Mouse (Mus musculus): ENCODE measurements around the gene Zxdc. TPM values are rescaled to one million over a fixed set of nuclear protein-coding genes. Genes with fewer than 3 reads are reported as not detected.

Gene Zxdc
- polyA plus RNA-seq, 1 experiment from 2014 or later = 6.5 TPM

DNA sequence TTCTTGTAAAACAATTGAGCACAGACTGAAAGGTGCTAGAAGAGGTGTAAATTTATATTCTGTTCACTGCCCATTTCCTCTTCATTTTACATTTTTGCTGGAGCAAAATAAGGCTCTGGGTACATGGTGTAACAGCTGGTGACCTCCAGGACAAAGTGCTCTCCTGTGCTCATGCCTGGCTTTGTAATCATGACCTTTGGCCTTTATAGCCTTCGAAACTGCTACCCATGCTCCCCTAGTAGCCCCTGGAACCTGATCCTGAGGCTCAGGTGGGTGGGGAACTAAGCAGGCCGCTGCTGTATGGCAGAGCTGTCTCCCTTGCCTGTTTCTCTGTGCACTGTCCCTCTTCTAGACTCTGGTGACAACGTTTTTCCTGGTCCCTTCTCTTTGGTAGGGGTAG is 24.7 kb downstream of the Zxdc start:
- 46% methylated on average over 3 of the region's 3 CpGs for WGBS
- no peaks in the 10 kb centered on the region for H3K27me3 ChIP-seq
- ATAC-seq (ENCODE audit: low FRiP score, low read depth) = no peak; the same call in 1 of the 2 replicates
- H3K9ac ChIP-seq = no peak overlapping the region
- peaks cover 45% of the 10 kb centered on the region for H3K36me3 ChIP-seq
- no peaks in the 10 kb centered on the region for H3K9me3 ChIP-seq
- H3K27ac ChIP-seq = no peak overlapping the region
- H3K4me3 ChIP-seq = no peak overlapping the region
- no peak overlapping the region for H3K4me2 ChIP-seq (replicated peaks)
- H3K4me1 ChIP-seq = no peaks in the 10 kb centered on the region

DNA sequence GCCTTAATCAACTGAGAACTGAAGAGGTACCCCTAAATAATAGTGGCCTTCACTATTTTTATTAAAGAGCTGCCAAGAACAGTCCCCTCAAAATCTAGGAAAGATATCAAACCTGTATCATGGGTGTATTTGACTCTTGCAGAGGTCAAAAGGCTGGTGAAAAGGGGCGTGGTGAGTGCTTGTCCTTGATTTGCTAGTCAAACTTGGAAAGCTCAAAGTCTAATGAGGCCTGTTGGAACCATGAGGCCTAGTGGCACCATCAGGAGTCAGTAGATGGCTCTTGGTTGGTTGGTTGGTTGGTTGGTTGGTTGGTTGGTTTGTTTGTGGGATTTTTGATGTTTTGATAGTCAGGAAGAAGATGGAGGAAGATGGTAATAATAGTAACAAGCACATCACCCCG is 26.5 kb downstream of the Zxdc start:
- no peak for ATAC-seq (ENCODE audit: low FRiP score, low read depth)
- Histone ChIP-seq H3K9ac (no peak overlapping the region), H3K4me3 (no peak overlapping the region), H3K4me1 (no peaks in the 10 kb centered on the region), H3K27me3 (no peaks in the 10 kb centered on the region), H3K4me2 (replicated peaks) (no peak overlapping the region), H3K9me3 (no peaks in the 10 kb centered on the region), H3K27ac (no peak overlapping the region), H3K36me3 (peaks cover 39% of the 10 kb centered on the region)
- WGBS = 92% methylated on average over 2 of the region's 2 CpGs

DNA sequence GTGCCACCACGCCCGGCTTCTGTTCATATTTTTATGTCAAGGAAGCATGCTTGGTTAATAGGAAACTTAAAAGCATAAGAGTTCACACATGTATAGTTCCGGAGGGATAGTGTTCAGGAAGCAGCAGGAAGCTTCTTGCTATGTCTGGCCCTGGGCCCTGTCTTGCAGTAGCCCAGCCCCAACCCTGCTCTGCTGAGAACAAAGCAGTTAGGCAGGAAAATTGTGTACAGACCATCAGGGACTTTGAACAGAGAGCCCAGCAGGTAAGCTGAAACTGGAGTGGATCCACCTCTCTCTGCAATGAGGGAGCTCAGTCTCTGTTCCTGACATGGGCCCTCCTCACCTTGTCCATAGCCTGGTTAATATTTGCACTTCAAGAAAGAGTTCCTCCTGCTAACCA is 28.0 kb downstream of the Zxdc start:
- Histone ChIP-seq H3K4me2 (replicated peaks) (no peak overlapping the region), H3K36me3 (peaks cover 39% of the 10 kb centered on the region), H3K27ac (no peak overlapping the region), H3K27me3 (no peaks in the 10 kb centered on the region), H3K4me1 (no peaks in the 10 kb centered on the region), H3K9ac (no peak overlapping the region), H3K4me3 (no peak overlapping the region), H3K9me3 (no peaks in the 10 kb centered on the region)
- WGBS = 91% methylated on average over 3 of the region's 3 CpGs
- ATAC-seq (ENCODE audit: low FRiP score, low read depth) = no peak

DNA sequence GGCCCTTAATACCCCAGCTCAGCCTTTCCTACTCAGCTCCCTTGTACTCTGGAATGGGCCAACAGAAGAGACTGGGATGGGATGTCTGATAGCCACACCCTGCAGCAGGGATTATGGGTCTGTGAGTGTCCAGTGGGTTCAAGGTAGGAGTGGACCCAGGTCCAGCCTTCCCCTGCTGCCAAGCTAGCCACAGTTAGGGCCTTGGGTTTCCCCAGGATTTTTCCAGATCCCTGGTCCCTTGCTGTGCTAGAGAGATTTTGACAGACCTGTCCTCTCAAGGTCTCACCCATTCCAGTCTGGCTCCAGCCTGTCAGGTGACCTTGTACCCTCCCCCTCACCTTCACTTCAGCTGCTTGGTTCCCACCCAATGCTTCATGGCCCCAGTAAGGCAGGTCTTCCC is 39.3 kb downstream of the Zxdc start:
- ATAC-seq (ENCODE audit: low FRiP score, low read depth) = no peak
- Histone ChIP-seq H3K27ac (no peak overlapping the region), H3K27me3 (no peaks in the 10 kb centered on the region)

DNA sequence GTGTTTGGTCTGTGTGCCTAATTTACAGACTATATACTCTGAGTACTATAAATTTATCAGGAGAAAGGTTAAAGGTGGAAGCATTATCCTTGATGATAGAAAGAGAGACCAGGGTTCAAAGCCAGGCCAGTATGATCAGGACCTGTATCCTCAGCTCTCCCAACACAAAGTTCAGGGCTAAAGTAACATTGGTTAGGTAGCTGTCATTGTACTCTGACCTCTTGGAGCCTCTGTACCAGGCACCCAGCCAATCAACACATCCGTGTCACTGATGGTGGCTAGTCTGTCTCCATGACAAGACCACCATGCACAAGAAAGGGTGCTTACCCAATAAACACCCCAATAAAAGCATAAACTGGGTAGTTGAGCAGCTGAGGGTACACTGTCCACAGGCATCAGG is 41.7 kb downstream of the Zxdc start:
- Histone ChIP-seq H3K27ac (no peak overlapping the region), H3K27me3 (no peaks in the 10 kb centered on the region), H3K9me3 (no peaks in the 10 kb centered on the region), H3K4me1 (no peaks in the 10 kb centered on the region), H3K4me2 (replicated peaks) (no peak overlapping the region), H3K36me3 (no peaks in the 10 kb centered on the region), H3K9ac (no peak overlapping the region), H3K4me3 (no peak overlapping the region)
- 72% methylated on average over 1 of the region's 1 CpGs for WGBS
- ATAC-seq (ENCODE audit: low FRiP score, low read depth) = no peak

More for the DNA sequence above, 39.3 kb downstream of the Zxdc start:
- H3K4me3 ChIP-seq = no peak overlapping the region
- H3K9ac ChIP-seq = no peak overlapping the region
- no peak overlapping the region for H3K4me2 ChIP-seq (replicated peaks)
- H3K4me1 ChIP-seq = no peaks in the 10 kb centered on the region
- no peaks in the 10 kb centered on the region for H3K9me3 ChIP-seq
- peaks cover 5% of the 10 kb centered on the region for H3K36me3 ChIP-seq

DNA sequence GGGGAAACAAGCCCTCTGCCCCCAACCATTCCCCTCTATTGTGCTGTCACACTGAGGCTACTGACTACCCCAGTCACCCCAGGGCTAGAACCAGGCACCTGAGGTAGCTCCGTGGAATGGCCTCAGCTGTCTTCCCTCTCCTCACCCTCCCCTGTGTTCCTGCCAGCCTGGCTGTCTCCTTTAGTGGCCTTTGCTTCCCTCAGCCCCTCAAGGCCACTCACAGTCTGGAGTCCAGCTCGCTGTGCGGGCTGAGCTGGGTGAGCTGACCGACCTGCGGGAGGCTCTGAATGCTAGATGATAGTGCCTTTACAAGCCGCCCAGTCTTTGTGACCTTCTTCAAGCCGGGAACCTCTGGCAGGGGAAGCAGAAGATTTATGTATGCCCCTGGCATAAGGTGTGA is 42.6 kb downstream of the Zxdc start:
- Histone ChIP-seq H3K4me2 (replicated peaks) (no peak overlapping the region), H3K9me3 (no peaks in the 10 kb centered on the region), H3K9ac (no peak overlapping the region), H3K4me1 (no peaks in the 10 kb centered on the region), H3K27ac (no peak overlapping the region), H3K4me3 (no peak overlapping the region), H3K36me3 (no peaks in the 10 kb centered on the region), H3K27me3 (no peaks in the 10 kb centered on the region)
- WGBS = 69% methylated on average over 7 of the region's 7 CpGs
- ATAC-seq (ENCODE audit: low FRiP score, low read depth) = no peak

DNA sequence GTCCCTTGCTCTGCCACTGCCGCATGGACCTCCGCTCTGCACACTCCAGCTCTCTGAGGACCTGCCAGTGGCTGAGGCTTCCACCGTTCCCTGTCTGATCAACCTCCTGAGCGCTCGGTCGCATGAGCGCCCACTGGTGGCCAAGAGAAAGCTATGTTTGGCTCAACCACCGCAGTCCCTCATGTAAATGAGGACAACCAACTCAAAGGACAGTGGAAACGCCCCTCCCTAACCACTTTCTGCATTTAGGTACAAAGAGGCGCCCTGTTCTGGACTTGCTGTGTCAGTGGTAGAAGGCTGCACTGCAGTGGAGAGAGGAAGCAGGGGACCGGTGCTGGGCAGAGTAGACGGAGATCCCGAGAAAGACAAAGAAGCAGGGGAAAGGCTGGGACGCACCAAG is 53.3 kb downstream of the Zxdc start:
- ATAC-seq (ENCODE audit: low FRiP score, low read depth) = peak; percentile 73
- H3K27me3 ChIP-seq = peaks cover 13% of the 10 kb centered on the region
- H3K9me3 ChIP-seq = no peaks in the 10 kb centered on the region
- H3K4me2 ChIP-seq (replicated peaks) = peak overlapping the region; percentile 49
- H3K4me3 ChIP-seq = peak overlapping the region; percentile 2; the same call in 1 of the 2 replicates
- WGBS = 6% methylated on average over 14 of the region's 14 CpGs
- peaks cover 7% of the 10 kb centered on the region for H3K4me1 ChIP-seq
- no peak overlapping the region for H3K9ac ChIP-seq
- H3K27ac ChIP-seq = no peak overlapping the region
- no peaks in the 10 kb centered on the region for H3K36me3 ChIP-seq

DNA sequence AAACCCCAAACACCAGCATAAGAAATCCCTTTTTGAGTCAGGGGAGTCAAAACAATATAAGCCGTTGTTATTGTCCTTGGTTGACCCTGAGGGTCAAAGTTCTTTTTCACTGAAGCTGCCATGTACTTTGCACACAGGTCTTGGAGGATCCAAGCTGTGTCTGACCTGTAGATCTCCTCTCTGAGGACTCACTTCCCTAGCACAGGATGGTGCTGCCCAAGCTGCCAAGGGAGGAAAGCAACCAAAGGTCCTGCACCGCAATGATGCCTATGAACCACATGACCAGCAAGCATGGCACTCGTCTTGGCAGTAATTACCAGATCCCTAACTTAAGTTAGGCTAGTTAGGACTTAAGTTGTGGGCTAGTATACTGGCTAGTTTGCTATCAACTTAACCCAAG is 56.1 kb downstream of the Zxdc start:
- H3K36me3 ChIP-seq = no peaks in the 10 kb centered on the region
- no peaks in the 10 kb centered on the region for H3K9me3 ChIP-seq
- peaks cover 20% of the 10 kb centered on the region for H3K4me1 ChIP-seq
- no peak for ATAC-seq (ENCODE audit: low FRiP score, low read depth)
- H3K27ac ChIP-seq = no peak overlapping the region
- H3K9ac ChIP-seq = no peak overlapping the region
- peaks cover 19% of the 10 kb centered on the region for H3K27me3 ChIP-seq
- no peak overlapping the region for H3K4me3 ChIP-seq
- no peak overlapping the region for H3K4me2 ChIP-seq (replicated peaks)
- 70% methylated on average over 3 of the region's 3 CpGs for WGBS

DNA sequence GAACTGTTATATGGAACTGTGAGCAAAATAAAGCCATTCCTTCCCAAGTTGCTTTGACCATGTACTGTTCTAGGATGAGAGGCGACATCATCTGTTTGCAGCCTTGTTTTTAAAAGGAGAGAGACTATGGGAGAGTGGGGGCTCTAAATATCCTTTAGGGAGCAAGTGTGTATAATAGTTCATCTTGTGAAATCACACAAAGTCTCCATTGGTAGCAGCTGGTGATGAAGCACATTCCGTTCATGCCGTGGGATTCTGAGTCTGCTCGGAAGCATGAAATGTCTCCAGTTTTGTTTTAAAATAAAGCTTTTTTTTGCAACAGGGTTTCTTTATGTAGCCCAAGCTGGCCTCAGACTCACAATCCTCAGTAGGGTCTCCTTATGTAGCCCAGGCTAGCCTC is 56.7 kb downstream of the Zxdc start:
- H3K9me3 ChIP-seq = no peaks in the 10 kb centered on the region
- H3K4me1 ChIP-seq = peaks cover 20% of the 10 kb centered on the region
- no peak overlapping the region for H3K4me3 ChIP-seq
- WGBS = 75% methylated on average over 4 of the region's 4 CpGs
- H3K27ac ChIP-seq = no peak overlapping the region
- ATAC-seq (ENCODE audit: low FRiP score, low read depth) = no peak
- peaks cover 19% of the 10 kb centered on the region for H3K27me3 ChIP-seq
- H3K36me3 ChIP-seq = no peaks in the 10 kb centered on the region
- H3K9ac ChIP-seq = no peak overlapping the region
- H3K4me2 ChIP-seq (replicated peaks) = no peak overlapping the region

DNA sequence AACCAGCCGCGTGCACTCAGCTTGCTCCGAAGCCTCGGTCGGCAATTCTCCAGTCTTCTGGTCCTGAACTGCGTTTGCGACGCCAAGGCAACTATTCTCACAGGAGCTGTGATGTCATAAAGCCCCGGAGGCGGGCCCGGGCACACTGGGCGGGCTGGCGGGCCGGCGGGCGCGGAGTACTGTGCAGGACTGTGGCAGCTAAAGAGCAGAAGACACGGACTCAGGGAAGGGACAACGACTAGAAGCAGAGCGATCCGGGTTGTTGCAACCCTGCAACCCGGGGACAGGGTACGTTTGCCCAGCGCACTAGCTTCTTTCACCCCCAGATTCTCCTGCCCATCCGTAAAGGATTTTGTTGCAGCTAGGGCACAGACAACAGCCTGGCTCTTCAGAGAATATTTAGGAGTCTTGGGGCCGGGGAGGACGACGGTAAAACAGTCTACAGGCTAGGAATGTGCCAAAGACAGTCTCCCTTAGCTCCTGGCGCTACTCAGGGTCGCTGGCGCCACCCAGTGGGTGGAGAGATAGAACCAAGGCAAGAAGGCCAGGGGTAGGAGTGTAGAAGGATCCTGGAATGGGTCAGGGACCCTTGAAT is 59.2 kb downstream of the Zxdc start, which contains the start of gene Cfap100:
Gene Cfap100, minus strand, starts transcription at position 418 of the 595 bp plus-strand sequence.
- peak within 1 kb of the TSS; percentile 86 for H3K4me2 ChIP-seq (replicated peaks)
- H3K4me3 ChIP-seq = peak within 1 kb of the TSS; percentile 50
- H3K36me3 ChIP-seq = no peaks in the 10 kb centered on the region
- peak; percentile 84 for ATAC-seq (ENCODE audit: low FRiP score, low read depth)
- peak within 1 kb of the TSS; percentile 66 for H3K9ac ChIP-seq
- peaks cover 14% of the 10 kb centered on the region for H3K4me1 ChIP-seq
- WGBS = under 1% methylated on average over 31 of the region's 31 CpGs
- H3K27me3 ChIP-seq = peaks cover 19% of the 10 kb centered on the region
- H3K27ac ChIP-seq = no peak within 1 kb of the TSS
- no peaks in the 10 kb centered on the region for H3K9me3 ChIP-seq

DNA sequence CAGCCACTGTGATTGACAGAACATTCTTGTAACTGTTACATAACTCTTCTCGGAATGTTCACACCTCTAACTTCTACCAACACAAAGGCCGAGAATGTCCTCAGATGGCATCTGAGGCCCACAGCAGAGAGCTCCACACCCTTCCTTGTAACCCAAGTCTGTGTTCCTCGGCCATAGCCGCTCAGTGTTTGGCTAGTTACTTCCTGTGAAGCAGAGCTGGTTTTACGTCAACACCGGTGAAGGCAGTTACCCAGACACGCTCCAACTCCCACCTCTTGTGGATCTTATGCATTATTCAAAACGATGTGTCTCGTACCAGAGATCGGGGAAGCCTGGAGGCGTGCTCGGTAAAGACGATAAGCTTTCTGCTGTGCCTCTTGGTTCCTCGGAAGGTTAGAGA is 60.6 kb downstream of the Zxdc start:
- H3K4me3 ChIP-seq = no peak overlapping the region
- H3K9ac ChIP-seq = no peak overlapping the region
- WGBS = 86% methylated on average over 14 of the region's 14 CpGs
- no peaks in the 10 kb centered on the region for H3K36me3 ChIP-seq
- no peak overlapping the region for H3K4me2 ChIP-seq (replicated peaks)
- no peaks in the 10 kb centered on the region for H3K9me3 ChIP-seq
- H3K27me3 ChIP-seq = peaks cover 19% of the 10 kb centered on the region
- no peak overlapping the region for H3K27ac ChIP-seq
- no peak for ATAC-seq (ENCODE audit: low FRiP score, low read depth)
- H3K4me1 ChIP-seq = peaks cover 14% of the 10 kb centered on the region

DNA sequence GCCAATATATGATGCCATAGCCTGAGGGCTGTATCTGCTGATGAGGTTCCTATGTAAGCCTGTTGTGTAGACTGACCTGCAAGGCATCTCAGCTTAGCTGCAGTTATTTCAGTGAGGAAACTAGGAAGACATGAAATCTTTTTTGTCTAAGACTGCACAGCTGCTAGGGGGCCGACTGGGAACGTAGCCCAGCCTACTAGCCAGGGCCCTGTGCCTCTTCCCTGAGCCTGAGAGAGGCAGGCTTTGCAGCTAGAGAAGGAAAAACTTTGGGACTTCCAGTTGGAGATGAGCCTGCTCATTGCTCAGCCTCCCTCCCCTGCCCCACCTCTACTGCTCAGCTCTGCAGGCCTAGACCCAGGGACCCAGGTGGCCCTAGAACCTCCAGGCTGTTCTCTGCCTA is 62.2 kb downstream of the Zxdc start:
- peaks cover 16% of the 10 kb centered on the region for H3K27me3 ChIP-seq
- H3K4me3 ChIP-seq = no peak overlapping the region
- H3K4me2 ChIP-seq (replicated peaks) = no peak overlapping the region
- H3K9ac ChIP-seq = no peak overlapping the region
- H3K4me1 ChIP-seq = peaks cover 14% of the 10 kb centered on the region
- no peaks in the 10 kb centered on the region for H3K36me3 ChIP-seq
- no peaks in the 10 kb centered on the region for H3K9me3 ChIP-seq
- no peak for ATAC-seq (ENCODE audit: low FRiP score, low read depth)
- WGBS = 60% methylated on average over 2 of the region's 2 CpGs
- H3K27ac ChIP-seq = no peak overlapping the region

DNA sequence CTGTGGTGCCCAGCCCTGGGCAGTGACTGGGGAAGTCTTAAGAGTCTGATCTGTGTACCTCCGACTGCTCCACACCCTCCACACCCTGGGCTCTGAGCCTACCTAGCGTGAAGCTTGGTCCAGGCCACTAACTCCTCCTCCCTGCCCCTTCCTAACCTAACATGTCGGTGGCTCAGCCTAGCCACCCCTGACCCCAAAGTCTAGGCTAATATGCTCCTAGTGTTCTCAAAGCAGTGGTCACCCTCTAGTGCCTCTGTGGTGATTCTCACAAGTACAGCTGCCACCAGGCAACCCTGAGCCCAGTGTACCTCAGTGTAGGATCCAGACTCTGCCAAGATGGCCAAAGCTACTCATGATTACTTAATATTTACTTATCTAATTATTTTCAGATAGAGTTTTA is 65.4 kb downstream of the Zxdc start:
- H3K36me3 ChIP-seq = no peaks in the 10 kb centered on the region
- H3K9me3 ChIP-seq = peaks cover 5% of the 10 kb centered on the region; the same call in 1 of the 2 replicates
- no peaks in the 10 kb centered on the region for H3K4me1 ChIP-seq
- H3K4me3 ChIP-seq = no peak overlapping the region
- H3K27ac ChIP-seq = no peak overlapping the region
- 0 out of 2 replicates have a peak, but pooled peaks have one; percentile 44 for ATAC-seq (ENCODE audit: low FRiP score, low read depth)
- 61% methylated on average over 3 of the region's 3 CpGs for WGBS
- no peaks in the 10 kb centered on the region for H3K27me3 ChIP-seq
- no peak overlapping the region for H3K4me2 ChIP-seq (replicated peaks)
- H3K9ac ChIP-seq = no peak overlapping the region

Measured in limb, embryonic 13.5 days (tissue).